Mouse (Mus musculus): ENCODE measurements around the gene Cped1. TPM values are rescaled to one million over a fixed set of nuclear protein-coding genes. Genes with fewer than 3 reads are reported as not detected.

Gene Cped1
- total RNA-seq, 2 experiments from 2014 or later, result 0.22 to 0.99 TPM

- no peak for ATAC-seq (ENCODE audit: poor library complexity, severe bottlenecking)
These were observed 151.1 kb downstream of the Cped1 start for GRCm38 (mm10) chr6:22136805-22137204.

- no peak for ATAC-seq (ENCODE audit: poor library complexity, severe bottlenecking)
These were observed 155.1 kb downstream of the Cped1 start for GRCm38 (mm10) chr6:22140786-22141185.

GRCm38 (mm10) chr6:22147236-22147635 is 161.5 kb downstream of the Cped1 start:
- no peak for ATAC-seq (ENCODE audit: poor library complexity, severe bottlenecking)

- ATAC-seq (ENCODE audit: poor library complexity, severe bottlenecking), result no peak
These were observed 162.8 kb downstream of the Cped1 start for GRCm38 (mm10) chr6:22148511-22148910.

- no peak for ATAC-seq (ENCODE audit: poor library complexity, severe bottlenecking)
These were observed 171.7 kb downstream of the Cped1 start for GRCm38 (mm10) chr6:22157461-22157860.

GRCm38 (mm10) chr6:22161944-22162343 is 176.2 kb downstream of the Cped1 start:
- ATAC-seq (ENCODE audit: poor library complexity, severe bottlenecking), result no peak

- no peak for ATAC-seq (ENCODE audit: poor library complexity, severe bottlenecking)
These were observed 182.7 kb downstream of the Cped1 start for GRCm38 (mm10) chr6:22168388-22168787.

GRCm38 (mm10) chr6:22178721-22179295 is 193.1 kb downstream of the Cped1 start:
- ATAC-seq (ENCODE audit: poor library complexity, severe bottlenecking), result no peak

- no peak for ATAC-seq (ENCODE audit: poor library complexity, severe bottlenecking)
These were observed 194.6 kb downstream of the Cped1 start for GRCm38 (mm10) chr6:22180316-22180715.

GRCm38 (mm10) chr6:22186967-22187366 is 201.3 kb downstream of the Cped1 start:
- no peak for ATAC-seq (ENCODE audit: poor library complexity, severe bottlenecking)

- no peak for ATAC-seq (ENCODE audit: poor library complexity, severe bottlenecking)
These were observed 203.9 kb downstream of the Cped1 start for GRCm38 (mm10) chr6:22189346-22190335.

GRCm38 (mm10) chr6:22198603-22199002 is 212.9 kb downstream of the Cped1 start:
- ATAC-seq (ENCODE audit: poor library complexity, severe bottlenecking), result no peak

GRCm38 (mm10) chr6:22199473-22199872 is 213.8 kb downstream of the Cped1 start:
- ATAC-seq (ENCODE audit: poor library complexity, severe bottlenecking), result no peak

- no peak for ATAC-seq (ENCODE audit: poor library complexity, severe bottlenecking)
These were observed 214.4 kb downstream of the Cped1 start for GRCm38 (mm10) chr6:22200133-22200532.

- ATAC-seq (ENCODE audit: poor library complexity, severe bottlenecking), result no peak
These were observed 216.2 kb downstream of the Cped1 start for GRCm38 (mm10) chr6:22201879-22202278.

GRCm38 (mm10) chr6:22205030-22205750 is 219.5 kb downstream of the Cped1 start:
- no peak for ATAC-seq (ENCODE audit: poor library complexity, severe bottlenecking)

- no peak for ATAC-seq (ENCODE audit: poor library complexity, severe bottlenecking)
These were observed 220.0 kb downstream of the Cped1 start for GRCm38 (mm10) chr6:22205751-22206121.

- ATAC-seq (ENCODE audit: poor library complexity, severe bottlenecking), result no peak
These were observed 220.5 kb downstream of the Cped1 start for GRCm38 (mm10) chr6:22206179-22206578.

- no peak for ATAC-seq (ENCODE audit: poor library complexity, severe bottlenecking)
These were observed 221.0 kb downstream of the Cped1 start for GRCm38 (mm10) chr6:22206630-22207293.

GRCm38 (mm10) chr6:22212158-22212557 is 226.4 kb downstream of the Cped1 start:
- no peak for ATAC-seq (ENCODE audit: poor library complexity, severe bottlenecking)

- no peak for ATAC-seq (ENCODE audit: poor library complexity, severe bottlenecking)
These were observed 227.5 kb downstream of the Cped1 start for GRCm38 (mm10) chr6:22213187-22213586.

All from megakaryocyte, adult 5-6 weeks (primary cell).